Mouse (Mus musculus): ENCODE measurements around the gene Nfic.

Gene Nfic

GRCm38 (mm10) chr10:81455181-81455895 is at the start of gene Nfic:
TSS of gene Nfic (minus strand) at chr10:81455635.
- DNase-seq, result peak; percentile 3

DNA sequence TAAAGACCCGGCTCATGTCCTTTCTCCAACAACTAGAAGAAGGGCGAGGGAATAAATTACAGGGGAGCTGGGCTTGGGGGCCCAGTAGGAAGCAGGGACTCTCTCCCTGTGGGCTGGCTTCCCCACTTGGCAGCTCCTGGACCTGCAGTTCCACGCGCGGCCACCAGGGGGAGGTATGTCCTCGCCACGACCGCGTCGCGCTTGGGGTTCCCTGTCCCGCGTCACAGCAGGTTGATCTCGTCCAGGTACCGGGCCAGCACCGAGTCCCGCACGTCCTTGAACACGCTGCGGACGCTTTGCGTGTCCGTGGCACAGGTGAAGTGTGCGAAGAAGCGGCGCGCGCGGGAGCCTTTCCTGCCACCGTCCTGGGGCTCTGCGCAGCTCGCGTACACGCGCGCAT is 47.2 kb upstream of the Nfic start:
- DNase-seq, result peak; percentile 97

DNA sequence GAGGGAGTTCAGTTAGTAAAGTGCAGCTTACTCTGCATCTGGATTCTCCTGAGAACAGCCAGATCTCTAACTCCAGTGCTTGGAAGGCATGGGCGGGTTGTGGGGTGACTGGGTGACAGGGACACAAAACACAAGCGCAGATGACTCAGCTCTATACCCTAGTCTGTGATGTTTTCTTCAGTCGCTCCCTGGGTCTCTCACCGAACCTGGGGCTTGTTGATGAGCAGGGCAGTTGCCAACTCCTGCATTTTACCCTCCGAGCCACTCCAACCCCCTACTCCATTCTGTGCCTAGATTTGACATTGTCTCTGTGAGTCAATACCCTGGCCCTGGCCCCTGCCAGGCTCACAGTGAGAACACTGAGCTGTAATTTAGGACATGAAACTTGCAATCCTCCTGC is 46.4 kb upstream of the Nfic start:
- no peak for DNase-seq

DNA sequence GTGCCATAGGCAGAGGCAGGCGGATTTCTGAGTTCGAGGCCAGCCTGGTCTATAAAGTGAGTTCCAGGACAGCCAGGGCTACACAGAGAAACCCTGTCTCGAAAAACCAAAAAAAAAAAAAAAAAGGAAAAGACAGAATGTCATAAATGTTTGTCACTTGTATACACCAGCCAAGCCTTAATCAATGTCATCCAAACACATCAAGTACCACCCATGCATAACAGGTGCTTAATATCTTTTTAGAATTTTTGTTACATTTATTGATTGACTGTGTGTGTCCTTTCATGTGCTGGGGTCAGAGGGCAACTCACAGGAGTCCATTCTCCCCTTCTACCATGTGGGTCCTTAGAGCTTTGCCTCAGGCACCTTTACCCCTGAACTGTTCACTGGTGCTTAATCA is 44.6 kb upstream of the Nfic start, which contains the start of gene S1pr4:
Gene S1pr4, minus strand, starts transcription at position 101 of the 400 bp plus-strand sequence.
- no peak for DNase-seq

DNA sequence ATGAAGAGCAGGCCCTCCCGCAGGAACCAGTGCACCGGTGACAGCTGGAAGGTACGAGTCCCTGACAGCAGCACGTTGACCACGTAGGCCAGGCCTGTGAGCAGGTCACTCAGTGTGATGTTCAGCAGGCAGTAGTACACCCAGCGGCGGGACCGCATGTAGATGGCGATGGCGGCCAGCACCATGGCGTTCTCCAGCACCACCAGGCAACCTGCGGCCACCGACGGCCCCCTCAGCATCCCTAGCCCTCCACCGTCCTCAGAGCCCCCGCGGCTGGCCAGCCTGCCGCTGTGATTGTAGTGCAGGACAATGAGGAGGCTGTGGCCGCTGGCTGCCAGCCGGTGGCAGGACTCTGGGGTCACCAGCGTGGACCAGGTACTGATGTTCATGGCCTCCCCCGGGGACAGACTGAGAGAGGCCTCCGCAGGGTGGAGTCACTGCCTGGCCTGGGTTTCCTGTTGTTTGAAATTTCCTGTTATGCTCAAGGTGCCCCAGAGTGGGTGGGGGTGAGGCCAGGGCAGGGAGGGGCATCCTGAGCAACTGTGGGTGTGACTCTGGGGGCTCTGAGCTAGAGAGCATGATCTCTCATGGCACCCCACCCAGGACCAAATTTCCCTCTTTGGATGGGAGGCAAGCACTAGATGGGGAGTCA is 43.9 kb upstream of the Nfic start:
- no peak for DNase-seq

DNA sequence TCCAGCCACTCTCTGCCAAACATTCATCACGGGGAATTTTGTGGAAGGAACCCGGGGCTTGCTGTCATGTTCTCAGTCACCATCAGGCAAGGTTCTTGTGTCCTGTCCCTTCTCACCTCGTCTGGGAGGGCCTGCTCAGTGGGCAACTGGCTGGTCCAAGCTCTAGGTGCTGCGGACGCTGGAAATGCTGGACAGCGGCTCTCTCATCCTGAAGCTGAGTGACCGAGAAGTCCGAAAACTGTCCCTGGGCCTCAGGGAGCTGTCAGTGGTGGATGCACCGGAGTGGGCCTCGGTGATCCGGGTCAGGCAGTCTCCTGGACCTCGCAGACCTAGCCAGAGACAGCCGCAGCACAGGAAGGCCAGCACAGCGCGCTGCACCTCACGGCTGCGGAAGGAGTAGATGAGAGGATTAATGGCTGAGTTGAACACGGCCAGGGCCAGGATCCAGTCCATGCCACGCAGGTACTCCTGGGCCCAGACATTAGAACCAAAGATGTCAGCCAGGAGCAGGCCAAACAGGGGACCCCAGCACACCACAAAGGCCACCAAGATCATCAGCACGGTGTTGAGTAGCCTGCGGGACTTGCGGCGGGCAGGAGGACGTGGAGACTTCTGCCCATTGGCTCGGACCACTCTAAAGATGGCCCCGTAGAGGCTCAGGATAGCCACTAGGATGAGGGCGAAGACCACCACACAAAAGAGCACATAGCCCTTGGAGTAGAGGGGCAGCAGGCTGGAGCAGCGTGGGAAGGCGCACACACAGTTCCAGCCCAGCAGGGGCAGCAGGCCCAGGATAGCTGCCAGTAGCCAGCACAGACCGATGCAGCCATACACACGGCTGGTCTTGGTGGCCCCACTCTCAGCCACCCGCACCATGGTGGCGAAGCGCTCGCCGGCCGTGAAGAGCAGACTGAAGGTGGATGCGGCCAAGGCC is 43.1 kb upstream of the Nfic start:
- DNase-seq, result no peak

DNA sequence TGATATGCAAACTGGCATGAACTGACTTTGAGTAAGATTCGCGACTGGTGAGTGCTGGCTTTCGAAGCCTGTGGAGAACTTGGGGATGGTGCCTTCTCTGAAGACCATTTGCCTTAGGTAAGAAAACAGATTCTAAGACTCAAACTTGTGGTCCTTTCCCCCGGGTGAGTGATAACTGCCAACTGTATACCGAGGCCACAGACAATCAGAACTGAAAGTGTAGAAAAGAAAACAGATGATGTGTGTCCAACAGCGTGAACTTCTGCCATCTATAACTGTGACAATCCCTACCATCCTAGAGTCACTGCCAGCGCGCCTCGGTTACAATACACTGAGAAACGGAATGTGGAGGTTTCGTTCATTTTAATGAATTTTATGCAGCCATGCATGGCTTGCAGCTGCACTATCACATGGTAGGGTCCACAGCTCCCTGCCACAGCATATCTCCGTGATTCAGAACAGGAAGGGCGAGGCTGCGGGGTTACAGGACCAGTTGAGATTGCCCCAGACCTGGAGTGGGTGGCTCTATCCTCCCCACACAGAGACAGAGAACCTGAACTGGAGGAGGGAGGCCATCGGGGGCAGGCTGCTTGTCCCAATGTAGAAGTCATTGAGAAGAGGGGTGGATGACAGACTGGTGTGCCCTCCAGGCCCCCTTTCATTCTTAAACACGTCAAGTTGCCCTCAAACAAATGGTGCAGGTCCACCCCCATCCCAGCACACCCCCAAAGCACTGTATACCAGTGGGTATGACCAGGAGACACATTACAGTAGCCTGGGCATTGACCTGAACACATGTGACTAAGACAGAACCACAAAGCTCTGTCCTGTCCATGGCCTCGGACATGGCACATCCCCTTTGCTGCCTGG is 42.2 kb upstream of the Nfic start:
- DNase-seq, result no peak

GRCm38 (mm10) chr10:81496969-81497368 is 41.5 kb upstream of the Nfic start:
- DNase-seq, result no peak

GRCm38 (mm10) chr10:81496264-81496901 is 40.9 kb upstream of the Nfic start, which contains the start of gene Ncln:
TSS of gene Ncln (minus strand) at chr10:81496392.
- peak; percentile 96 for DNase-seq

DNA sequence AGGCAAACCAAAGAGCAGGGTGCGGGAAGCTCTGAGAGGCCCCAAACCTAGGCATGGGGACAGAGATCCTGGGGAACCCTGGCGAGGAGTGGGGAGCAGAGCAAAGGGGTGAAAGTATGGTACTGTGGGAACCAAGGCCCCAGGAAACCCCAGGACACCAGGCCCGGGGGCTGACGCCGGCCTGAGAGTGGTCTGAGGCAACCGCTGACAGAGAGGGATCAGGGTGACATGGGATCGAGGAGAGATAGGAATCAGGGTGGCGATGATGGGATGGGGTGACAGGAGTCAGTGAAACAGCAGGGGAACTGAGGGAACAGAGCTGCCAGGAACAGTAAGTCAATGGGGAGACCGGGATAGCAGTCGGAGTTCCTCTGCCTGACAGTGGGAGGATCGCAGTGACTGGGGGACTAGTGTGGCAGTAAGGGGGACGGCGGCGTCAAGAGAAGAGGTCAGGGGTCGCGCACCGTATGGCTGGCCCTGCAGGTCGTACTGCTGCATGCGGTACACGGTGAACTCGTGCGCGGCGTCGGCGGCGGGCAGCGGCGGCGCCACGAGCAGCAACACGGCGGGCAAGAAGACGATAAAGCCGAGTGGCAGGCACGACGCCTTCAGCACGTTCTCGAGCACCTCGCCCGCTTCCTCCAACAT is 40.3 kb upstream of the Nfic start:
- DNase-seq, result no peak

- DNase-seq, result no peak
These were observed 39.7 kb upstream of the Nfic start for GRCm38 (mm10) chr10:81495151-81495550.

- no peak for DNase-seq
These were observed 39.0 kb upstream of the Nfic start for GRCm38 (mm10) chr10:81494260-81495041.

GRCm38 (mm10) chr10:81493601-81494220 is 38.3 kb upstream of the Nfic start:
- DNase-seq, result no peak

DNA sequence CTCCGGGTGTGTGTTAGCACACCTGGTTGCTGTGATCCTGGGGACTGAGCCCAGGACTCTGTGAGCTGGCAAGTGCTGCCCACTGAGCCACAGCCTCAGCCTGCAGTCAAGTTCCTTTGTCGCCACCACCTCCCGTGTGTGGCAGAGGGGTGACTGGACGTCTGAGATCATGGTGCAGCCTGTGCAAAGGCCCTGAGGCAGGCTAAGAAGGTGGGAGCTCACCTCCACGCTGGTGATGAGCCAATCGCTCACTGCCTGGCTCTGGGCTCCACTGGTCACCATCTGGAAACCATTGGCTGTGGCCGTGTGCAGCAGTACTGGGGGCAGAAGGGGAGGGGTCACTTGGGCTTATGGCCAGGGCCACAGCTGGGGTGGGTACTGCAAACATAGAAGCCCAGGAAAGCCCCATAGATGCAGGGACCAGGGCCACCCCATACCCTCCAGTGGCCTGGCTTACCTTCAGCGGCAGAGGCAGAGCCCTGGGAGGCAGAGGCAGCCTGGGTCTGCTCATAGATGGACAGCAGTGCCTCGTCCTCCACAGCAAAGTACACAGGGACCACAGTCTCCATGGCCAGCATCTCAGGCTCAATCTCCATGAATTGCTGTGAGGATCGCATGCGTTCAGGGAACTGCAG is 37.3 kb upstream of the Nfic start:
- no peak for DNase-seq

DNA sequence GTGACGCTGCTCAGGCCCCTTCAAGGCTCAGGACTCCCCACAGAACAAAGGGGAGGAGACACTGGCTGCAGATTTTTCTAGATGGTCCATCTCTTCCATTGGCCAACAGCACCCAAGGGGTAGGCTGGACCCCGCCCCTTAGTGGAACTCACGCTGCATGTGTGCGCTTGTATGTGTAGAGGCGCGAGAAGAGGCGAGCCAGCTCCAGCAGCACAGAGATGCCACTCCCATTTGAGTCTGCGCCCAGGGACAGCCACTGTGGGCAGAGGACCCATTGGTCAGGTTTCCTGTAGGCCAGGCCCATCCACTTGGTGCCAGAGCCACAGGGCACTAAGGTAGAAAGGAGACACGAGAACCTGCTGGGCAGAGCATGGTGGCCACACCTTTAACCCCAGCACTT is 35.6 kb upstream of the Nfic start:
- no peak for DNase-seq

DNA sequence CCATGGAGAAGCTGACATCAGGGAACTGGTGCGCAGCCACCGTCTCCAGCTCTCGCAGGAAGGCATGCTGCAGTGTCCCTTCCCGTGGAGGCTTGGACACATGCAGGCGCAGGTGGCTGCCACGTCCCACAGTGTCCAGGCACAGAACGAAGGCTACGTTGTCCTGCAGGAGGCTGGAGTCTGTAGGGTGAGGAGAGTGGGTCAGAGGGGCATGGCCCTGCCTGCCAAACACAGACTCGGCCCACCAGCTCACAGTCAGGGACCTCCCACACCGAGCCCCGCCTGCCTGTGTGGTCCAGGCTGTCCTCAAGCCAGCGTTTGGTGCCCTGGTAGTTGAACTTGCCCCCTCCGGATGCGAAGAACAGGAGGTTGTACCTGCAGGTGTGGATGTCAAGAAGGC is 34.5 kb upstream of the Nfic start:
- DNase-seq, result no peak

DNA sequence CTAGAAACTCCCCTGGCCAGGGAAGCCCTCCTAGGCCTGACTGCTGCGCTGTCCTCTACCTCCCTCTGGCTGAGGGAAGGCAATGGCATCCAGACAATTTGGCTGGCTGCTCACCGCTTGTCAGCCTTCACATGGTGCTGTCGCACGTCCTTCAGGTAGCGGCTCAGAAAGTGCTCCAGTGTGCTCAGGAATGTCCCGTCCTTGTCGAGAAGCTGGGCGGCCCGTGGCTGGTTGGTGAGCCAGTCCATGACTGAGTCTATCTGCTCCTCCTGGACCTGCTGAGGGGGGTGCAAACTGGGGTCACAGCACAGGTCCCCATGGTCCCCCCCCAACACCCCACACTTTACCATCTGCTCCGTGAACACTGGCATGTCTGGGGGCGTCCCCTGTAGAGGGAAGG is 32.6 kb upstream of the Nfic start:
- DNase-seq, result no peak

- no peak for DNase-seq
These were observed 31.1 kb upstream of the Nfic start for GRCm38 (mm10) chr10:81486496-81486895.

- DNase-seq, result no peak
These were observed 30.1 kb upstream of the Nfic start for GRCm38 (mm10) chr10:81485479-81486018.

Measured in right cerebral cortex, postnatal 4 days (tissue).